Mouse (Mus musculus) splenic B cell, adult 2 months (primary cell): Measurements from ENCODE around the gene Heatr5b.
"Not testable (repeated sequence)": the region's sequence is repeated elsewhere in the genome, so short reads cannot be mapped to it uniquely, and the experiment has no call there.

Experiments used
- DNase-seq: peaks from one replicate; pipeline ENCODE4 v3.0.0-alpha.2; 2011; ENCODE audit warnings: low read depth, low spot score
- H3K27me3 ChIP-seq: 2 replicates; pipeline ENCODE4 v1.6.1; 2012; ENCODE audit warnings: mild to moderate bottlenecking, low read length, moderate library complexity, mixed read lengths; ENCODE audit not compliant: control insufficient read depth, poor library complexity, insufficient read depth, severe bottlenecking
- H3K36me3 ChIP-seq: 2 replicates; pipeline ENCODE4 v1.6.1; 2012; ENCODE audit warnings: mild to moderate bottlenecking, low read length, moderate library complexity, mixed read lengths; ENCODE audit not compliant: control insufficient read depth, poor library complexity, insufficient read depth, severe bottlenecking

The Heatr5b gene

GRCm38 (mm10) chr17:78791690-78792070 lies 43.5 kb downstream of the Heatr5b start:
- DNase-seq: no peak
- peaks cover 13% of the 10 kb centered on the region for H3K36me3 ChIP-seq
- no peaks in the 10 kb centered on the region for H3K27me3 ChIP-seq

GRCm38 (mm10) chr17:78791068-78791689 lies 44.0 kb downstream of the Heatr5b start:
- Histone ChIP-seq H3K36me3 (peaks cover 10% of the 10 kb centered on the region), H3K27me3 (no peaks in the 10 kb centered on the region)
- no peak for DNase-seq

GRCm38 (mm10) chr17:78788273-78788672 lies 46.9 kb downstream of the Heatr5b start:
- H3K36me3 ChIP-seq, H3K27me3 ChIP-seq, DNase-seq: not testable (repeated sequence)

GRCm38 (mm10) chr17:78778765-78779164 lies 56.4 kb downstream of the Heatr5b start:
- DNase-seq: no peak
- H3K27me3 ChIP-seq: no peaks in the 10 kb centered on the region
- peaks cover 4% of the 10 kb centered on the region; the same call in 1 of the 2 replicates for H3K36me3 ChIP-seq

GRCm38 (mm10) chr17:78772317-78772716 lies 62.8 kb downstream of the Heatr5b start:
- peaks cover 11% of the 10 kb centered on the region for H3K36me3 ChIP-seq
- no peak for DNase-seq

GRCm38 (mm10) chr17:78770932-78771331 lies 64.2 kb downstream of the Heatr5b start:
- H3K27me3 ChIP-seq: no peaks in the 10 kb centered on the region
- DNase-seq: no peak
- peaks cover 12% of the 10 kb centered on the region for H3K36me3 ChIP-seq

More at GRCm38 (mm10) chr17:78772317-78772716, 62.8 kb downstream of the Heatr5b start:
- H3K27me3 ChIP-seq: no peaks in the 10 kb centered on the region

GRCm38 (mm10) chr17:78769341-78769740 lies 65.8 kb downstream of the Heatr5b start:
- H3K36me3 ChIP-seq: peaks cover 12% of the 10 kb centered on the region
- no peaks in the 10 kb centered on the region for H3K27me3 ChIP-seq
- no peak for DNase-seq

GRCm38 (mm10) chr17:78768937-78769336 lies 66.2 kb downstream of the Heatr5b start:
- no peak for DNase-seq
- peaks cover 12% of the 10 kb centered on the region for H3K36me3 ChIP-seq
- no peaks in the 10 kb centered on the region for H3K27me3 ChIP-seq

- Histone ChIP-seq H3K27me3 (no peaks in the 10 kb centered on the region), H3K36me3 (peaks cover 14% of the 10 kb centered on the region)
- DNase-seq: no peak
These were observed 67.6 kb downstream of the Heatr5b start for GRCm38 (mm10) chr17:78767546-78767945.

GRCm38 (mm10) chr17:78766084-78766483 lies 69.1 kb downstream of the Heatr5b start:
- no peak for DNase-seq
- no peaks in the 10 kb centered on the region for H3K27me3 ChIP-seq

GRCm38 (mm10) chr17:78763272-78763671 lies 71.9 kb downstream of the Heatr5b start:
- Histone ChIP-seq H3K27me3 (no peaks in the 10 kb centered on the region), H3K36me3 (peaks cover 12% of the 10 kb centered on the region)
- no peak for DNase-seq

More at GRCm38 (mm10) chr17:78766084-78766483, 69.1 kb downstream of the Heatr5b start:
- peaks cover 18% of the 10 kb centered on the region for H3K36me3 ChIP-seq

- DNase-seq: no peak
- Histone ChIP-seq H3K36me3 (peaks cover 13% of the 10 kb centered on the region; the same call in 1 of the 2 replicates), H3K27me3 (no peaks in the 10 kb centered on the region)
These were observed 82.1 kb downstream of the Heatr5b start for GRCm38 (mm10) chr17:78752938-78753655.

GRCm38 (mm10) chr17:78752064-78752463 lies 83.1 kb downstream of the Heatr5b start:
- H3K27me3 ChIP-seq: no peaks in the 10 kb centered on the region
- no peak for DNase-seq
- H3K36me3 ChIP-seq: peaks cover 13% of the 10 kb centered on the region; the same call in 1 of the 2 replicates

- peaks cover 7% of the 10 kb centered on the region; the same call in 1 of the 2 replicates for H3K36me3 ChIP-seq
- no peak for DNase-seq
- H3K27me3 ChIP-seq: no peaks in the 10 kb centered on the region
These were observed 86.7 kb downstream of the Heatr5b start for GRCm38 (mm10) chr17:78748440-78748839.

- H3K27me3 ChIP-seq: no peaks in the 10 kb centered on the region
- DNase-seq: peak; percentile 34
These were observed 96.7 kb downstream of the Heatr5b start for GRCm38 (mm10) chr17:78738416-78738815.

More at GRCm38 (mm10) chr17:78738416-78738815, 96.7 kb downstream of the Heatr5b start:
- H3K36me3 ChIP-seq: no peaks in the 10 kb centered on the region
